Mouse (Mus musculus) bone marrow macrophage, adult 2 months (primary cell): ENCODE results near the gene Sec61b. TPM values are rescaled to one million over a fixed set of nuclear protein-coding genes. Genes with fewer than 3 reads are reported as not detected.

ENCODE experiments used
- H3K27ac ChIP-seq: 2 replicates; pipeline ENCODE4 v1.5.1; 2012; ENCODE audit warnings: low read depth, low read length; ENCODE audit not compliant: insufficient read depth
- H3K4me1 ChIP-seq: 2 replicates; pipeline ENCODE4 v1.6.1; 2012; ENCODE audit warnings: low read length; ENCODE audit not compliant: control insufficient read depth, insufficient read depth
- H3K4me3 ChIP-seq: 2 replicates; pipeline ENCODE4 v1.5.1; 2012; ENCODE audit warnings: mild to moderate bottlenecking, low read length, moderate library complexity; ENCODE audit not compliant: insufficient read depth
- CTCF ChIP-seq: IDR thresholded peaks from 2 replicates; pipeline ENCODE4 v1.5.1; 2012; ENCODE audit warnings: low read depth, mild to moderate bottlenecking, low read length, moderate library complexity
- POLR2A ChIP-seq: IDR thresholded peaks from 2 replicates; pipeline ENCODE4 v1.6.1; 2012; ENCODE audit warnings: mild to moderate bottlenecking, low read depth, low read length, borderline replicate concordance
- polyA plus RNA-seq: library from polyadenylated mRNA; stranded (reverse); fragments of >200 nt; gene quantifications from 2 replicates; pipeline ENCODE4 v1.2.4, GENCODE M21; 2012; ENCODE audit not compliant: missing spikeins, insufficient read depth, insufficient read length

The Sec61b gene
- polyA plus RNA-seq, 1 experiment: 149 TPM

GRCm38 (mm10) chr4:47477539-47477938, 3.1 kb downstream of the Sec61b start:
- Histone ChIP-seq H3K27ac (no peak overlapping the region), H3K4me1 (peaks cover 6% of the 10 kb centered on the region), H3K4me3 (no peak overlapping the region)
- TF ChIP-seq CTCF (no peak), POLR2A (no peak)

- no peak for TF ChIP-seq POLR2A
- no peak for TF ChIP-seq CTCF
- Histone ChIP-seq H3K4me3 (no peak overlapping the region), H3K4me1 (no peaks in the 10 kb centered on the region; the same call in 1 of the 2 replicates), H3K27ac (no peak overlapping the region)
These were observed 5.6 kb downstream of the Sec61b start for GRCm38 (mm10) chr4:47480095-47480494.

GRCm38 (mm10) chr4:47480576-47480975, 6.1 kb downstream of the Sec61b start:
- no peak for TF ChIP-seq CTCF
- no peak for TF ChIP-seq POLR2A
- Histone ChIP-seq H3K4me3 (no peak overlapping the region), H3K4me1 (no peaks in the 10 kb centered on the region; the same call in 1 of the 2 replicates), H3K27ac (no peak overlapping the region)

GRCm38 (mm10) chr4:47491243-47491642, 16.8 kb downstream of the Sec61b start:
- TF ChIP-seq CTCF: no peak
- no peak for TF ChIP-seq POLR2A
- Histone ChIP-seq H3K4me3 (no peak overlapping the region), H3K27ac (no peak overlapping the region), H3K4me1 (no peaks in the 10 kb centered on the region)

GRCm38 (mm10) chr4:47492311-47493086, 18.0 kb downstream of the Sec61b start:
- no peak for TF ChIP-seq CTCF
- TF ChIP-seq POLR2A: no peak
- H3K4me1 ChIP-seq: no peaks in the 10 kb centered on the region
- no peak overlapping the region for H3K4me3 ChIP-seq
- no peak overlapping the region for H3K27ac ChIP-seq

GRCm38 (mm10) chr4:47493456-47493855, 19.0 kb downstream of the Sec61b start:
- H3K4me3 ChIP-seq: no peak overlapping the region
- H3K4me1 ChIP-seq: no peaks in the 10 kb centered on the region
- no peak overlapping the region for H3K27ac ChIP-seq
- TF ChIP-seq CTCF: no peak
- no peak for TF ChIP-seq POLR2A

- Histone ChIP-seq H3K4me1 (no peaks in the 10 kb centered on the region), H3K27ac (no peak overlapping the region)
- TF ChIP-seq CTCF: no peak
- no peak for TF ChIP-seq POLR2A
These were observed 19.7 kb downstream of the Sec61b start for GRCm38 (mm10) chr4:47494137-47494536.

GRCm38 (mm10) chr4:47494686-47495085, 20.2 kb downstream of the Sec61b start:
- Histone ChIP-seq H3K27ac (no peak overlapping the region), H3K4me1 (no peaks in the 10 kb centered on the region)
- TF ChIP-seq CTCF: no peak
- TF ChIP-seq POLR2A: no peak

More at GRCm38 (mm10) chr4:47494137-47494536, 19.7 kb downstream of the Sec61b start:
- no peak overlapping the region for H3K4me3 ChIP-seq

GRCm38 (mm10) chr4:47497811-47498385, 23.4 kb downstream of the Sec61b start:
- TF ChIP-seq CTCF (no peak), POLR2A (no peak)
- H3K27ac ChIP-seq: no peak overlapping the region
- no peaks in the 10 kb centered on the region for H3K4me1 ChIP-seq
- H3K4me3 ChIP-seq: no peak overlapping the region

More at GRCm38 (mm10) chr4:47494686-47495085, 20.2 kb downstream of the Sec61b start:
- no peak overlapping the region for H3K4me3 ChIP-seq

- H3K4me3 ChIP-seq: no peak overlapping the region
- H3K27ac ChIP-seq: no peak overlapping the region
- H3K4me1 ChIP-seq: no peaks in the 10 kb centered on the region
- TF ChIP-seq CTCF: no peak
- no peak for TF ChIP-seq POLR2A
These were observed 24.7 kb downstream of the Sec61b start for GRCm38 (mm10) chr4:47499121-47499545.
